Mouse (Mus musculus) B cell, adult 2 months (primary cell): ENCODE measurements around the gene Arfgef2.

Experiments
- DNase-seq, 2 experiments: peaks; one replicate each; pipeline ENCODE4 v3.0.0; 2022

Arfgef2 gene

DNA sequence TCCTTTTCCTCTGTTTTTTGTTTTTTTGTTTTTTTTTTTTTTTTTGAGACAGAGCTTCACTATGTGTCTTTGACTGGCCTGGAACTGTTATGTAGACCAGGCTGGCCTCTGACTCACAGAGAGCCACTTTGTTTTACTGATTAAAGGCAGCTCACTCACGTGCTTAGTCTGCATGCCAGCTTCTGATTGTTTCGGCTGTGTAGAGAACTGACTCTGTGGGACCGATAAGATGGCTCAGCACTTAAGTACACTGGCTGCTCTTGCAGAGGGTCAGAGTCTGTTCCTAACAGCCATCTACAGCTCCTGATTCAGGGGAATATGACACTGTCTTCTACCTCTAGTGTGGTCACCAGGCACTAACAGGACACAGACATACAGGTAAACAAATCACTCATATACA, 57.1 kb downstream of the Arfgef2 start:
- DNase-seq = no peak

GRCm38 (mm10) chr2:166865476-166865875, 60.1 kb downstream of the Arfgef2 start:
- no peak for DNase-seq

DNA sequence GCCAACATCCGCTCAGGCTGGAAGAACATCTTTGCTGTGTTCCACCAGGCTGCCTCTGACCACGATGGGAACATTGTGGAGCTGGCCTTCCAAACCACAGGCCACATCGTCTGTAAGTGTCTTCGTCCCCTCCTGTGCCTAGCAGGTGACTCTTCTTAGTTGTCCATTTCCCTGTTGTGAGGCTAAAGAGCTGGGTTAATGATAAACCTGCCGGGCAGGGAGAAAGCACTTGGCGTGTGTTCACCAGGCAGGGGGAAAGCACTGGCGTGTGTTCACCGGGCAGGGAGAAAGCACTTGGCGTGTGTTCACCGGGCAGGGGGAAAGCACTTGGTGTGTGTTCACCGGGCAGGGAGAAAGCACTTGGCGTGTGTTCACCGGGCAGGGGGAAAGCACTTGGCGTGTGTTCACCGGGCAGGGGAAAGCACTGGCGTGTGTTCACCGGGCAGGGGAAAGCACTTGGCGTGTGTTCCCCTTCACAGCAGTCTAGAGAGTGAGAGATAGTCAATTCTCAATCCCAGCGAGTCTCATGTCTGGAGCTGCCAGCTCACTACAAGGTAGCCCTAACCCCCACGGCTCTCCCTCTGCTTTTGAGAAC, 65.0 kb downstream of the Arfgef2 start:
- DNase-seq = no peak

- DNase-seq = no peak
Observed at GRCm38 (mm10) chr2:166870899-166871298, 65.5 kb downstream of the Arfgef2 start.

- peak; percentile 24 to 28 for DNase-seq
Observed at GRCm38 (mm10) chr2:166874675-166875280, 69.4 kb downstream of the Arfgef2 start.

DNA sequence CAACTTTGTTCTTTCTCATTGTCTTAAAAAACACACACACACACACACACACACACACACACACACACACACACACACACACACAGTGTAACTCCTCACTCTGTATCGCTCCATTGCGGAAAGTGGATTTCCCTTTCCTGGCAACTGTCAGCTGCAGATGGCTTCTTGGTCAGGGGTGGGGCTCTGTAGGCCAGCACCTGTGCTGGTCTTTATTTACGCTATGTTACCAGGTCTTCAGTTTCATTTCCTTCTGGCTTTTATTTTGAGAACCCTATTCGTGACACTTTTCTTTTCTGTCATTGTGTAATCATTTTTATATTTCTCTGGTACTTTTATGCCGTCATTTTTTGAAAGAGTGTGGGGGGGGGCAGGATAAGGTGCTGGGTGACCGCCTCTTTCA, 70.2 kb downstream of the Arfgef2 start:
- DNase-seq = peak; percentile 61 to 64

- DNase-seq = peak; percentile 40 to 46
Observed at GRCm38 (mm10) chr2:166876331-166876730, 70.9 kb downstream of the Arfgef2 start.

GRCm38 (mm10) chr2:166885066-166885465, 79.7 kb downstream of the Arfgef2 start:
- DNase-seq = no peak

DNA sequence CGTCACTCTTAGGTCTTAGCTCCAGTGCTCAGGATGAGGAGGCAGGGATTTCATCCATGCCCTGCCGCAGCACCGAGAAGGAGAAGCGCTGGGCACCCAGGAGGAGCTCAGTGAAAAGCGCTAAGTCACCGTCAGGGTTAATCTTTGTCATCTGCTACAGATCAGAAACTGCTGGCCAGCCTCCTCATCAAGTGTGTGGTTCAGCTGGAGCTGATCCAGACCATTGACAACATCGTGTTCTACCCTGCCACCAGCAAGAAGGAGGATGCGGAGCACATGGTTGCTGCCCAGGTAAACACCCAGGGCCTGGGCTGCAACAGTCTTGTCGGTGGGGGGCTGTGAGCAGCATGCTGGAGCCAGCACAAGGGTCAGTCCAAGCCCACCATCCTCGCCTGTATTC, 80.2 kb downstream of the Arfgef2 start:
- DNase-seq = no peak

GRCm38 (mm10) chr2:166886231-166886630, 80.8 kb downstream of the Arfgef2 start:
- DNase-seq = no peak

DNA sequence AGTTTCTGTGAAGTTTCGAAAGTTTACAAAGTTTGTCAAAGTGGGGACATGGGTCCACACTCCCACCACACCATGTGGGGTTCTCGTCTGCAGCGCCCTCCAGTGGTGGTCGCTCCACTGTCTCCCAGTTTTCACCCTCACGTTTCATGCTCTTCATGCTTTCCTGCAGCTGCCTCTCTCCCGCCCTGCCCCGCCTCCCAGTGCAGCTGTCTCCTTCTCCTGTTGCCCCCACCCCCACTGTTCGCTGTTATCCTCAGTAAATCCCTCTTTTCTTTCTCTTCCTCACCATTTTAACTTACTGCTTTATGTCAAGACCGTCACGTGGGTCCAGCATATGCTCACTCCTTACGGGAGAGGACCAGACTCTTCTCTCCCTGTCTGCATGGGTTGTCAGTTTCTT, 82.4 kb downstream of the Arfgef2 start:
- peak; percentile 27 to 41 for DNase-seq

DNA sequence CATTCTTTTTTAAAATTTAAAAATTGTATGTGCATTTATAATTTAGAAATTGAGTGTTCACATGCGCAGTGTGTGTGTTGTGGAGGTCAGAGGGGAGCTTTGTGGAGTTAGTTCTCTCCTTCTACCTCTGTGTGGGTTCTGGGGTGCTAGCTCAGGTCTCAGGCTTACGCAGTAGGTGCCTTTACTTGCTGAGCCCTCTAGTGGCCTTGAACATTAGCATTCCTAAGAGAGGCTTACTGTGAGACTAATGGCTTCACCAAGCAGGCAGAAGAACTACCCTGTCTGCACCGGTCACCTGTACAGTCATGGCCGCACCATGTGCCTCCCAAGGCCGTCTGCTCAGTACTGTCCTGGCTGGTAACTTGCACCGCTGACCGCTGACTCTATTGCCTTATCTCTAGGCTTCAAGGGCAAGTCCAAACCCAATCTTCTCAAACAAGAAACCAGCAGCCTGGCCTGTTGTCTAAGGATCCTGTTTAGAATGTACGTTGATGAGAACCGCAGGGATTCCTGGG, 86.0 kb downstream of the Arfgef2 start:
- DNase-seq = no peak

- DNase-seq = no peak
Observed at GRCm38 (mm10) chr2:166892158-166892680, 86.8 kb downstream of the Arfgef2 start.

- no peak for DNase-seq
Observed at GRCm38 (mm10) chr2:166893036-166893435, 87.6 kb downstream of the Arfgef2 start.

GRCm38 (mm10) chr2:166896368-166896767, 91.0 kb downstream of the Arfgef2 start:
- no peak for DNase-seq

- no peak for DNase-seq
Observed at GRCm38 (mm10) chr2:166896974-166897373, 91.6 kb downstream of the Arfgef2 start.

GRCm38 (mm10) chr2:166899161-166899560, 93.8 kb downstream of the Arfgef2 start:
- no peak for DNase-seq

- no peak for DNase-seq
Observed at GRCm38 (mm10) chr2:166899746-166900145, 94.4 kb downstream of the Arfgef2 start.

DNA sequence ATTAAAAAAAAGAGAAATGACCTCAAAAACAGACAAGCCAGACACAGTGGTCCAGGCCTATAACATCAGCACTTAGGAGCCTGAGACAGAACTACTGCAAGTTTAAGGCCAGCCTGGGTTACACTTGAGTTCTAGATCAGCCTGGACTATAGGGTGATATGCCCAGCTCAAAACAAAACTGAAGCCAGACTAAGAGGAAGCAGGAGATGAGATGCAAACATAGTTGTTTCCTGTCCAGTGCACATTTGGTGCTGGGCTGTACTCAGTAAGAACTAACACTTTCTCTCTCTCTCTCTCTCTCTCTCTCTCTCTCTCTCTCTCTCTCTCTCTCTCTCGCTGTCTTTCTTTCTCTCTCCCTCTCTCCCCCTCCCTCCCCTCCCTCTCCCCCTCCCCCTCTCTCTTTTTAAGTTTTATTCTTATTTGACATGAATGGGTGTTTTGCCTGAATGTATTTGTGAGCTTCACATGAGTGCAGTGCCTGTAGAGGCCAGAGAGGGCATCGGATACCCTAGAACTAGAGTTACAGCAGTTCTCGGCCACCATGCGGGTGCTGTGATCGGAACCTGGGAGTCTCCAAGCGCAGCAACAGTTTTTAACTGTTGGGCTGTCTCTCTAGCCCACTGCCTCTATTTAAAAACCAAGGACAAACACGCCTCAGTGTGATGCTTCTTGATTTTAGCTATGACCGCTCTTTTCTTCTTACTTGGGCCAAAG, 95.6 kb downstream of the Arfgef2 start:
- DNase-seq = peak; percentile 33 to 37

DNA sequence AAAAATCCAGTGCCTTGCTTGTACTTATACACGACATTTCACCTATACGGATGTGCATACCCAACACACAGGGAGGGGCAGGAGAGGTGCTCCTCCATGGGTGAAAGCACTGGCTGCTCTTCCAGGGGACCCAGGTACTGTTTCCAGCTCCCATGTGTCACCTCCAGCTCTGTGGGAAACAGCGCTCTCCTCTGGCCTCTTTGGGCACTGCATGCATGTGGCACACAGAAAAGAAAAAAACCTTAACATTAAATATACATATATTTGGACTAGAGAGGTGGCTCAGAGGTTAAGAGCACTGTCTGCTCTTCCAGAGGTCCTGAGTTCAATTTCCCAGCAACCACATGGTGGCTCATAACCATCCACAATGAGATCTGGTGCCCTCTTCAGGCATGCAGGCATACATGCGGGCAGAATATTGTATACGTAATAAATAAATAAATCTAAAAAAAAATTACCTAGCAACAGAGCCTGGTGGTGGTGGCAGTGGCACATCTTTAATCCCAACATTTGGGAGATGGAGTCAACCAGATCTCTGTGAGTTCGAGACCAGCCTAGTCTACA, 98.4 kb downstream of the Arfgef2 start:
- peak; percentile 32 to 34 for DNase-seq

DNA sequence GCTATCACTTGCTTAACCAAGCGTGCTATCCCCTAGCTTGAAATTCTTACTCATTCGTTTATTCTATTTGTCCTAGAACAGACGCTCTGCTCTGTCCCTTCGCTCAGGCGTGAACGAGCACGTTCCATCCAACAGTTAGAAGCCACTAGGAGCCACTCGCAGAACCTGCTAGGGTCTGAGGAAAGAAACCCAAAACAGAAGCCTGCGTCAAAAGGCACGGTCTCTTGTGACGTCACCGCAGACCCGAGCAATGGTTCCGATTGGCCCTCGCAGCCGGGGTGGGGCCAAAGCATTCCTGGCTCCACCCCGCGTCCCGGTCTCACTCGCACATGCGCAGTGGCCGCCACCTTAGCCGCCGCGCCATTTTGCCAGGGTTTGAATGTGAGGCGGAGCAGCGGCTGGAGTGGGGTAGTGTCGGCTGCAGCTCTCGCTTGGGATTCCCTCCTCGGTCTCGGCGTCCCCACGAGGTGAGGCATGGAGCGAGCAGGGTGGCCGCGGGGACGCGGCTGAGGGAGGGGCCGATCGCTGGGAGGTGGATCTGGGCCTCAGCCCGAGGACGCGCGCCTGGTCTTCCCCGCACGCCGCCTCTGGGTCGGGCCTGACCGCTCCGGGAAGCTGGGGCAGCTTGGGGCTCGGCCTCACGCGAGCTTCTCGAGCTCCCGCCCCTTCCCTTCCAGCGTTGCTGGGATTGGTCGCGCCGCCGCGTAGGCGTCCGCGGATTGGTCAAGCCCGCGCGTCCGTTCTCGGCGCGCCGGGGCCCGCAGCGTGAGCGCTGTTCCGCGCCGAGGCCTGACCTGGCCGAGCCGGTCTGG, 100.5 kb downstream of the Arfgef2 start, which contains the start of gene Cse1l:
Cse1l (plus strand) TSS at position 330 of the 812 bp plus-strand sequence.
- peak; percentile 98 for DNase-seq

GRCm38 (mm10) chr2:166906523-166907182, 101.3 kb downstream of the Arfgef2 start:
- peak; percentile 31 to 32 for DNase-seq
